Mouse (Mus musculus): ENCODE measurements around the gene Cyp2d12. TPM values are rescaled to one million over a fixed set of nuclear protein-coding genes. Genes with fewer than 3 reads are reported as not detected.
"Not testable (repeated sequence)": the region's sequence is repeated elsewhere in the genome, so short reads cannot be mapped to it uniquely, and the experiment has no call there.

Gene Cyp2d12
- total RNA-seq (2014; rRNA removed; ENCODE audit: low replicate concordance) = not detected in 2 replicates
- not detected in 2 replicates for polyA plus RNA-seq (2015; fragmentation: Nextera tagmentation; extraction: Ambion mirVana)

DNA sequence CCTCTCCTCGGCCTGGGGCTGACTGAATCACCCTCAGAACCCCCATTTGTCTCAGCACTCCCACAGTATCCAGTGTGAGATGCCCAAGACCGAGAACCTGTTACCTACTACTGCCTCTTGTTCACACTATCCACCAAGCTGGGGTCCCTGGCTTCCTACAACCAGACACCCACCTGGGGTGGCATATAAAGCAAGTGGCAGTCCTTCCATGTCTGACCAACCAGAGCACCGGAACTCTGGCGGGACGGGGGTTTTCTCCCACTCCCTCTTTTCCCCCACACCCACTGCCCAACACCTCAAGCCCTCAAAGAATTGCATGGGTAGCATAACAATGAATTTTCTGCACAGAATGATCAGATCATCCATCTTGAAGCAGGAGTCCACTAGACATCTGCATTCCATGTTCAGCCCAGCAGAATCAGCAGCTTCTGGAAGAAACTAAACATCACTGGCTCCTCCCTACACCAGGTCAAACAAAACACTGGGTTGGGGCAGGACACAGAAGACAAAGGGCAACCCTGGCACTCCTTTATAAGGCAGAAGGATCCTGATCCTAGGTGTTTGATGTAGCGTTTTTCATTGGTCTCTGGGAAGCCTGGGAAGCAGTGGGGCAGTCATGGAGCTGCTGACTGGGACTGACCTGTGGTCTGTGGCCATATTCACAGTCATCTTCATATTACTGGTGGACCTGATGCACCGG lies at the start of gene Cyp2d12:
Gene Cyp2d12 (plus strand): TSS at position 542 of the 700 bp plus-strand sequence.
- Histone ChIP-seq H3K4me1 (ENCODE audit: control insufficient read depth, insufficient read depth) (no peaks in the 10 kb centered on the region), H3K36me3 (replicated peaks; ENCODE audit: control insufficient read depth, insufficient read depth, low read length) (no peaks in the 10 kb centered on the region), H3K27ac (ENCODE audit: low read depth) (no peak within 1 kb of the TSS), H3K9ac (replicated peaks; ENCODE audit: low read depth, low read length) (no peak within 1 kb of the TSS), H3K4me3 (ENCODE audit: low read depth, low read length) (no peak within 1 kb of the TSS), H3K9me3 (replicated peaks; ENCODE audit: control insufficient read depth, low read length) (no peaks in the 10 kb centered on the region), H3K27me3 (ENCODE audit: control insufficient read depth, insufficient read depth, low read length) (no peaks in the 10 kb centered on the region), H3K4me2 (ENCODE audit: low read depth, low read length) (no peak within 1 kb of the TSS)
- no peak for ATAC-seq (ENCODE audit: insufficient read depth, low read depth)
- 73% methylated on average over 7 of the region's 7 CpGs for WGBS
- no peak for DNase-seq (ENCODE audit: low spot score)
- TF ChIP-seq EP300 (IDR thresholded peaks at IDR 0.05; ENCODE audit: low read depth) (no peak), CTCF (IDR thresholded peaks at IDR 0.05; ENCODE audit: low read depth) (no peak)

- no peak for TF ChIP-seq CTCF (IDR thresholded peaks at IDR 0.05; ENCODE audit: low read depth)
- no peak for TF ChIP-seq EP300 (IDR thresholded peaks at IDR 0.05; ENCODE audit: low read depth)
- Histone ChIP-seq H3K36me3 (replicated peaks; ENCODE audit: control insufficient read depth, insufficient read depth, low read length) (no peaks in the 10 kb centered on the region), H3K9ac (replicated peaks; ENCODE audit: low read depth, low read length) (no peak overlapping the region), H3K4me2 (ENCODE audit: low read depth, low read length) (no peak overlapping the region), H3K4me1 (ENCODE audit: control insufficient read depth, insufficient read depth) (no peaks in the 10 kb centered on the region), H3K27me3 (ENCODE audit: control insufficient read depth, insufficient read depth, low read length) (no peaks in the 10 kb centered on the region), H3K4me3 (ENCODE audit: low read depth, low read length) (no peak overlapping the region), H3K9me3 (replicated peaks; ENCODE audit: control insufficient read depth, low read length) (no peaks in the 10 kb centered on the region; the same call in 1 of the 2 replicates), H3K27ac (ENCODE audit: low read depth) (no peak overlapping the region)
- 74% methylated on average over 3 of the region's 3 CpGs for WGBS
- DNase-seq (ENCODE audit: low spot score) (no peak), ATAC-seq (ENCODE audit: insufficient read depth, low read depth) (no peak)
Measured at GRCm38 (mm10) chr15:82506971-82507370, 47.9 kb upstream of the Cyp2d12 start.

- H3K9ac ChIP-seq (replicated peaks; ENCODE audit: low read depth, low read length); H3K27me3 ChIP-seq (ENCODE audit: control insufficient read depth, insufficient read depth, low read length); H3K9me3 ChIP-seq (replicated peaks; ENCODE audit: control insufficient read depth, low read length); H3K4me3 ChIP-seq (ENCODE audit: low read depth, low read length); H3K36me3 ChIP-seq (replicated peaks; ENCODE audit: control insufficient read depth, insufficient read depth, low read length); H3K27ac ChIP-seq (ENCODE audit: low read depth); H3K4me1 ChIP-seq (ENCODE audit: control insufficient read depth, insufficient read depth); DNase-seq (ENCODE audit: low spot score); ATAC-seq (ENCODE audit: insufficient read depth, low read depth); H3K4me2 ChIP-seq (ENCODE audit: low read depth, low read length): not testable (repeated sequence)
- 50% methylated on average over 4 of the region's 4 CpGs for WGBS
Measured at GRCm38 (mm10) chr15:82507740-82508139, 47.1 kb upstream of the Cyp2d12 start.

GRCm38 (mm10) chr15:82509495-82509894 lies 45.4 kb upstream of the Cyp2d12 start:
- WGBS = 68% methylated on average over 4 of the region's 4 CpGs
- not testable (repeated sequence) for H3K4me1 ChIP-seq (ENCODE audit: control insufficient read depth, insufficient read depth)

GRCm38 (mm10) chr15:82510500-82510899 lies 44.4 kb upstream of the Cyp2d12 start:
- H3K36me3 ChIP-seq (replicated peaks; ENCODE audit: control insufficient read depth, insufficient read depth, low read length); H3K27ac ChIP-seq (ENCODE audit: low read depth); ATAC-seq (ENCODE audit: insufficient read depth, low read depth); H3K9me3 ChIP-seq (replicated peaks; ENCODE audit: control insufficient read depth, low read length); H3K4me3 ChIP-seq (ENCODE audit: low read depth, low read length); H3K4me1 ChIP-seq (ENCODE audit: control insufficient read depth, insufficient read depth); H3K9ac ChIP-seq (replicated peaks; ENCODE audit: low read depth, low read length); H3K27me3 ChIP-seq (ENCODE audit: control insufficient read depth, insufficient read depth, low read length); H3K4me2 ChIP-seq (ENCODE audit: low read depth, low read length); DNase-seq (ENCODE audit: low spot score): not testable (repeated sequence)

More at GRCm38 (mm10) chr15:82509495-82509894, 45.4 kb upstream of the Cyp2d12 start:
- H3K4me2 ChIP-seq (ENCODE audit: low read depth, low read length); DNase-seq (ENCODE audit: low spot score); H3K4me3 ChIP-seq (ENCODE audit: low read depth, low read length); H3K27ac ChIP-seq (ENCODE audit: low read depth); H3K9me3 ChIP-seq (replicated peaks; ENCODE audit: control insufficient read depth, low read length); H3K9ac ChIP-seq (replicated peaks; ENCODE audit: low read depth, low read length); H3K36me3 ChIP-seq (replicated peaks; ENCODE audit: control insufficient read depth, insufficient read depth, low read length); ATAC-seq (ENCODE audit: insufficient read depth, low read depth); H3K27me3 ChIP-seq (ENCODE audit: control insufficient read depth, insufficient read depth, low read length): not testable (repeated sequence)

- 56% methylated on average over 2 of the region's 2 CpGs for WGBS
- not testable (repeated sequence) for H3K36me3 ChIP-seq (replicated peaks; ENCODE audit: control insufficient read depth, insufficient read depth, low read length); H3K9me3 ChIP-seq (replicated peaks; ENCODE audit: control insufficient read depth, low read length)
Measured at GRCm38 (mm10) chr15:82512111-82512510, 42.8 kb upstream of the Cyp2d12 start.

GRCm38 (mm10) chr15:82516174-82516573 lies 38.7 kb upstream of the Cyp2d12 start:
- not testable (repeated sequence) for H3K4me1 ChIP-seq (ENCODE audit: control insufficient read depth, insufficient read depth); H3K4me3 ChIP-seq (ENCODE audit: low read depth, low read length); H3K27me3 ChIP-seq (ENCODE audit: control insufficient read depth, insufficient read depth, low read length); DNase-seq (ENCODE audit: low spot score); H3K9ac ChIP-seq (replicated peaks; ENCODE audit: low read depth, low read length); H3K27ac ChIP-seq (ENCODE audit: low read depth); H3K9me3 ChIP-seq (replicated peaks; ENCODE audit: control insufficient read depth, low read length); ATAC-seq (ENCODE audit: insufficient read depth, low read depth); H3K4me2 ChIP-seq (ENCODE audit: low read depth, low read length); H3K36me3 ChIP-seq (replicated peaks; ENCODE audit: control insufficient read depth, insufficient read depth, low read length)
- WGBS = 85% methylated on average over 23 of the region's 23 CpGs

More at GRCm38 (mm10) chr15:82512111-82512510, 42.8 kb upstream of the Cyp2d12 start:
- DNase-seq (ENCODE audit: low spot score); ATAC-seq (ENCODE audit: insufficient read depth, low read depth); H3K4me3 ChIP-seq (ENCODE audit: low read depth, low read length); H3K27me3 ChIP-seq (ENCODE audit: control insufficient read depth, insufficient read depth, low read length); H3K27ac ChIP-seq (ENCODE audit: low read depth); H3K4me1 ChIP-seq (ENCODE audit: control insufficient read depth, insufficient read depth); H3K9ac ChIP-seq (replicated peaks; ENCODE audit: low read depth, low read length); H3K4me2 ChIP-seq (ENCODE audit: low read depth, low read length): not testable (repeated sequence)

GRCm38 (mm10) chr15:82527371-82527770 lies 27.5 kb upstream of the Cyp2d12 start:
- H3K27ac ChIP-seq (ENCODE audit: low read depth); H3K4me1 ChIP-seq (ENCODE audit: control insufficient read depth, insufficient read depth); DNase-seq (ENCODE audit: low spot score); ATAC-seq (ENCODE audit: insufficient read depth, low read depth); H3K36me3 ChIP-seq (replicated peaks; ENCODE audit: control insufficient read depth, insufficient read depth, low read length); H3K27me3 ChIP-seq (ENCODE audit: control insufficient read depth, insufficient read depth, low read length); H3K9ac ChIP-seq (replicated peaks; ENCODE audit: low read depth, low read length); H3K4me2 ChIP-seq (ENCODE audit: low read depth, low read length); H3K9me3 ChIP-seq (replicated peaks; ENCODE audit: control insufficient read depth, low read length); H3K4me3 ChIP-seq (ENCODE audit: low read depth, low read length): not testable (repeated sequence)
- WGBS = 74% methylated on average over 4 of the region's 9 CpGs
